Comparison of ENCODE assay signal across 8 mouse cellular contexts in the genomic region with DNA sequence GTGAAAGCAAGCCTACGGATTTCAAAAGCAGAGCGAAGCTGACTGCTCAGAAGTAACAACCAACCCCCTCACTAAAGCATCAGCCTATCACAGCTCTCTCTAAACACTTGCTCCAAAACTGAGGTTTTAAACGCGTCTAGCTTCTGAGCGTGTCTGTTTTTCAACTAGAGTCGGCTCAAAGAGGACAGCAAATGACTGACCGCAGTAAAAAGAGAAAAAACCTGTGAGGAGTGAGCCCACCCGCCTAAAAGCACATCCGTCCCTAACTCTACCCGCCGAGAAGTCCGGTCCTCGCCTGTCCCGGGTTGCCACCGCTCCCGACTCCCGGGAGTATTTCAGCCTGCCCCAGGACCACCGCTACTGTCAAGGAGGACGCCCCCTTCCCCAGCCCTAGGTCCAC. TPM values are rescaled to one million over a fixed set of nuclear protein-coding genes. Genes with fewer than 3 reads are reported as not detected.
A peak's percentile ranks its signal among the peaks of the same experiment; 100 is the strongest.
DNase-seq lines count a peak whose midpoint lies in the region; ATAC-seq and TF ChIP-seq lines count a peak whose summit lies in the region.

No protein-coding gene starts in this region.

- peak; percentile 41 for ATAC-seq in hindbrain, embryonic 13.5 days (ENCODE audit: low FRiP score)
- ATAC-seq in midbrain, embryonic 12.5 days (ENCODE audit: low FRiP score, low read depth), result peak; percentile 16; the same call in 1 of the 2 replicates

- no peaks in the 10 kb centered on the region for H3K27me3 ChIP-seq in kidney, adult 2 months (replicated peaks; ENCODE audit: control insufficient read depth, insufficient read depth, low read length)
- H3K27me3 ChIP-seq in hindbrain, embryonic 13.5 days, result no peaks in the 10 kb centered on the region
- no peaks in the 10 kb centered on the region; the same call in 1 of the 2 replicates for H3K27me3 ChIP-seq in midbrain, embryonic 12.5 days

- peak overlapping the region; percentile 67 for H3K4me3 ChIP-seq in kidney, adult 2 months (ENCODE audit: insufficient read depth, low read depth, low read length)
- H3K4me3 ChIP-seq in bone marrow macrophage, adult 2 months (ENCODE audit: insufficient read depth, low read length), result peak overlapping the region; percentile 79
- H3K4me3 ChIP-seq in hindbrain, embryonic 13.5 days, result peak overlapping the region; percentile 72
- peak overlapping the region; percentile 75 for H3K4me3 ChIP-seq in midbrain, embryonic 12.5 days

- peak overlapping the region; percentile 82 for H3K9ac ChIP-seq in hindbrain, embryonic 13.5 days
- H3K9ac ChIP-seq in midbrain, embryonic 12.5 days (replicated peaks), result peak overlapping the region; percentile 80

- TF ChIP-seq POLR2A in kidney, adult 2 months (IDR thresholded peaks at IDR 0.05; ENCODE audit: low read depth, low read length), result no peak
- TF ChIP-seq POLR2A in bone marrow macrophage, adult 2 months (IDR thresholded peaks at IDR 0.05; ENCODE audit: borderline replicate concordance, low read depth, low read length), result no peak

- under 1% methylated on average over 19 of the region's 19 CpGs for WGBS in kidney, adult 2 months
- 0% methylated on average over 19 of the region's 19 CpGs for WGBS in hindbrain, embryonic 13.5 days
- 0% methylated on average over 19 of the region's 19 CpGs for WGBS in midbrain, embryonic 12.5 days

- no peaks in the 10 kb centered on the region for H3K4me1 ChIP-seq in kidney, adult 2 months (ENCODE audit: control insufficient read depth, insufficient read depth, low read length)
- no peaks in the 10 kb centered on the region for H3K4me1 ChIP-seq in bone marrow macrophage, adult 2 months (ENCODE audit: control insufficient read depth, insufficient read depth, low read length)
- peaks cover 33% of the 10 kb centered on the region for H3K4me1 ChIP-seq in hindbrain, embryonic 13.5 days (replicated peaks)
- H3K4me1 ChIP-seq in midbrain, embryonic 12.5 days, result peaks cover 10% of the 10 kb centered on the region

- H3K27ac ChIP-seq in kidney, adult 2 months (ENCODE audit: insufficient read depth, low read depth, low read length), result no peak overlapping the region
- no peak overlapping the region for H3K27ac ChIP-seq in bone marrow macrophage, adult 2 months (ENCODE audit: insufficient read depth, low read depth, low read length)
- peak overlapping the region; percentile 83 for H3K27ac ChIP-seq in hindbrain, embryonic 13.5 days
- H3K27ac ChIP-seq in midbrain, embryonic 12.5 days (replicated peaks), result peak overlapping the region; percentile 64; the same call in 1 of the 2 replicates

- peak overlapping the region; percentile 88 for H3K4me2 ChIP-seq in hindbrain, embryonic 13.5 days
- H3K4me2 ChIP-seq in midbrain, embryonic 12.5 days (replicated peaks), result peak overlapping the region; percentile 95

- no peaks in the 10 kb centered on the region for H3K36me3 ChIP-seq in kidney, adult 2 months (ENCODE audit: control insufficient read depth, insufficient read depth, low read length)
- H3K36me3 ChIP-seq in hindbrain, embryonic 13.5 days, result peaks cover 7% of the 10 kb centered on the region; the same call in 1 of the 2 replicates
- 0 out of 2 replicates have a peak, but pooled peaks cover 7% of the 10 kb centered on the region for H3K36me3 ChIP-seq in midbrain, embryonic 12.5 days

- H3K9me3 ChIP-seq in hindbrain, embryonic 13.5 days, result no peaks in the 10 kb centered on the region
- no peaks in the 10 kb centered on the region for H3K9me3 ChIP-seq in midbrain, embryonic 12.5 days

- TF ChIP-seq CTCF in kidney, adult 2 months (conservative IDR thresholded peaks at IDR 0.05; ENCODE audit: insufficient read depth, insufficient read length, low read depth, low read length), result no peak
- no peak for TF ChIP-seq CTCF in bone marrow macrophage, adult 2 months (IDR thresholded peaks at IDR 0.05; ENCODE audit: low read depth, low read length)

- no peak for DNase-seq in kidney, adult 2 months
- DNase-seq in kidney, postnatal 25 days, result no peak
- DNase-seq in CD4-positive, CD25-positive, alpha-beta regulatory T cell, adult 2 months (ENCODE audit: low read depth, low spot score), result peak; percentile 52
- DNase-seq in adipocyte (ENCODE audit: low spot score), result no peak
- DNase-seq in cerebellum, postnatal 10 days, result no peak

RNA-seq across cellular contexts. Expression of a gene that starts 0.6 kb away (rescaled TPM):
- 7.3 and 8.7 TPM in 2 replicates for polyA plus RNA-seq in kidney, adult 2 months (2012; rRNA removed)
- polyA plus RNA-seq in bone marrow macrophage, adult 2 months (2012; ENCODE audit: insufficient read depth, insufficient read length, missing spikeins), result 2.8 and 3.3 TPM in 2 replicates
- polyA plus RNA-seq in hindbrain, embryonic 13.5 days (2015; fragmentation: Nextera tagmentation; extraction: Ambion mirVana), result 12.6 TPM in 2 replicates
- polyA plus RNA-seq in midbrain, embryonic 12.5 days (2016; fragmentation: Nextera tagmentation; extraction: Ambion mirVana), result 14.3 and 16.8 TPM in 2 replicates

RNA-seq across cellular contexts. Expression of a gene that starts 8.5 kb away (rescaled TPM):
- polyA plus RNA-seq in kidney, adult 2 months (2012; rRNA removed), result not detected in 2 replicates
- polyA plus RNA-seq in bone marrow macrophage, adult 2 months (2012; ENCODE audit: insufficient read depth, insufficient read length, missing spikeins), result not detected in 2 replicates
- polyA plus RNA-seq in hindbrain, embryonic 13.5 days (2015; fragmentation: Nextera tagmentation; extraction: Ambion mirVana), result not detected in 2 replicates
- not detected in 2 replicates for polyA plus RNA-seq in midbrain, embryonic 12.5 days (2016; fragmentation: Nextera tagmentation; extraction: Ambion mirVana)

RNA-seq across cellular contexts. Expression of a gene that starts 47.2 kb away (rescaled TPM):
- polyA plus RNA-seq in kidney, adult 2 months (2012; rRNA removed), result 1.6 and 1.9 TPM in 2 replicates
- polyA plus RNA-seq in bone marrow macrophage, adult 2 months (2012; ENCODE audit: insufficient read depth, insufficient read length, missing spikeins), result 0.50 and 0.72 TPM in 2 replicates
- polyA plus RNA-seq in hindbrain, embryonic 13.5 days (2015; fragmentation: Nextera tagmentation; extraction: Ambion mirVana), result 35.1 TPM in 2 replicates
- polyA plus RNA-seq in midbrain, embryonic 12.5 days (2016; fragmentation: Nextera tagmentation; extraction: Ambion mirVana), result 33.2 and 36.3 TPM in 2 replicates

Comparison
In these comparisons a context has a peak if more than half of its experiments do, and no peak if none do; other contexts are left out.
1. H3K27ac ChIP-seq: peak in hindbrain, embryonic 13.5 days (single experiment) and midbrain, embryonic 12.5 days (single experiment); none in kidney, adult 2 months (single experiment) and bone marrow macrophage, adult 2 months (single experiment).
2. RNA of a gene that starts 47.2 kb away (polyA plus RNA-seq): 33.2 to 36.3 TPM in midbrain, embryonic 12.5 days and 35.1 TPM in hindbrain, embryonic 13.5 days; 1.6 to 1.9 TPM in kidney, adult 2 months and 0.50 to 0.72 TPM in bone marrow macrophage, adult 2 months; every median in the first group is over 10 times any median in the second.
3. Peak in every context shown above with its lines, with median percentiles within 50 percentile points of each other: H3K4me3 ChIP-seq.